Mouse (Mus musculus): Measurements from ENCODE around the gene Snx11. TPM values are rescaled to one million over a fixed set of nuclear protein-coding genes. Genes with fewer than 3 reads are reported as not detected.
"Not testable (repeated sequence)": the region's sequence is repeated elsewhere in the genome, so short reads cannot be mapped to it uniquely, and the experiment has no call there.

Gene Snx11
- polyA plus RNA-seq, 1 experiment from 2014 or later: 64.2 TPM

DNA sequence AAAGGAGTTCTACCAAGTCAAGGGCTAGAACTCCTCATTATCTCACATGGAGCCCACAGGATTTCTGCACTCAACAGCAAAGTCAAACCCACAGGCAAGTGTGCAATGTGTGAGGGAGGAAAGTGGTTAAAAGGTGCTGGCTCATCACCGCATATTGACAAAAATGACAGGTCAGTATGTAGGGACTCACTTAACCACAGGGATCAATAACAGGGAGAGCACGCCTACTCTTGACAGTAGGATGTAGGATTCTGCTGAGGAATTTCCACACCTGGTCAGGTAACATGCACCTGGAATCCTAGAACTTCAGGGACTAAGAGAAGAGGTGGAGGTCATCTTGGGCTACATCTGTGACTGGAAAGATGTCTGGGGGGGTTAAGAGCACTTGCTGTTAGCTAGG lies 38.5 kb upstream of the Snx11 start:
- H3K4me3 ChIP-seq: no peak overlapping the region
- H3K9me3 ChIP-seq: no peaks in the 10 kb centered on the region
- H3K4me1 ChIP-seq (replicated peaks): no peaks in the 10 kb centered on the region
- WGBS: 96% methylated on average over 2 of the region's 2 CpGs
- ATAC-seq (ENCODE audit: low FRiP score, low read depth): no peak
- H3K27me3 ChIP-seq: no peaks in the 10 kb centered on the region
- no peak overlapping the region for H3K9ac ChIP-seq
- no peak overlapping the region for H3K27ac ChIP-seq (replicated peaks)
- no peak overlapping the region for H3K4me2 ChIP-seq
- peaks cover 76% of the 10 kb centered on the region for H3K36me3 ChIP-seq

- H3K9ac ChIP-seq: no peak overlapping the region
- no peaks in the 10 kb centered on the region for H3K27me3 ChIP-seq
- H3K9me3 ChIP-seq: no peaks in the 10 kb centered on the region
- 81% methylated on average over 2 of the region's 2 CpGs for WGBS
- H3K4me2 ChIP-seq: no peak overlapping the region
- H3K36me3 ChIP-seq: peaks cover 72% of the 10 kb centered on the region
- H3K4me1 ChIP-seq (replicated peaks): no peaks in the 10 kb centered on the region
- ATAC-seq (ENCODE audit: low FRiP score, low read depth): no peak
- no peak overlapping the region for H3K27ac ChIP-seq (replicated peaks)
- H3K4me3 ChIP-seq: no peak overlapping the region
Observed at GRCm38 (mm10) chr11:96814443-96814842, 37.1 kb upstream of the Snx11 start.

DNA sequence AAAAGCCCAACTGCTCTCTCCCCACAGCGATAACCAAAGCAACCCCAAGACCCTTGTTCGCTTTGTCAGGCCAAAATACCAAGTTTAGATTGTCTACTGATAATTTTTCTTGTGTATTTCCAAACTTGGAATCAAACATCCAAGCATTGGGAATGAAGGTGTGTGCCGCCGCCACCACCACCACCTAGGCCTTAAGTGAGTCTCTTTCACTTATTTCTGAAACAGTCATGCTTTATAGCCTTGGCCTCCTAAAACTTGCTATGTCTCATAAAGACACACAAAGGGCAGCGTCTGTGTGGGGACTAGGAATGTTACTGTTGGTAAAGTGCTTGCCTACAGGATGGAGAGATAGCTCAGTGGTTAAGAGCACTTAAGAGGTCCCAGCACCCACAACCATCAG lies 36.6 kb upstream of the Snx11 start:
- WGBS: 92% methylated on average over 5 of the region's 5 CpGs
- ATAC-seq (ENCODE audit: low FRiP score, low read depth): no peak
- H3K9ac ChIP-seq: no peak overlapping the region

GRCm38 (mm10) chr11:96813455-96813854 lies 36.1 kb upstream of the Snx11 start:
- Histone ChIP-seq H3K27ac (replicated peaks) (no peak overlapping the region), H3K4me2 (no peak overlapping the region), H3K36me3 (peaks cover 71% of the 10 kb centered on the region), H3K27me3 (no peaks in the 10 kb centered on the region), H3K9me3 (no peaks in the 10 kb centered on the region), H3K9ac (no peak overlapping the region), H3K4me1 (replicated peaks) (no peaks in the 10 kb centered on the region), H3K4me3 (no peak overlapping the region)
- no peak for ATAC-seq (ENCODE audit: low FRiP score, low read depth)
- 89% methylated on average over 4 of the region's 4 CpGs for WGBS

More for the DNA sequence above, 36.6 kb upstream of the Snx11 start:
- Histone ChIP-seq H3K27ac (replicated peaks) (peak overlapping the region; percentile 8; the same call in 1 of the 2 replicates), H3K27me3 (no peaks in the 10 kb centered on the region), H3K4me3 (no peak overlapping the region), H3K36me3 (peaks cover 71% of the 10 kb centered on the region), H3K4me2 (no peak overlapping the region), H3K4me1 (replicated peaks) (no peaks in the 10 kb centered on the region), H3K9me3 (no peaks in the 10 kb centered on the region)

DNA sequence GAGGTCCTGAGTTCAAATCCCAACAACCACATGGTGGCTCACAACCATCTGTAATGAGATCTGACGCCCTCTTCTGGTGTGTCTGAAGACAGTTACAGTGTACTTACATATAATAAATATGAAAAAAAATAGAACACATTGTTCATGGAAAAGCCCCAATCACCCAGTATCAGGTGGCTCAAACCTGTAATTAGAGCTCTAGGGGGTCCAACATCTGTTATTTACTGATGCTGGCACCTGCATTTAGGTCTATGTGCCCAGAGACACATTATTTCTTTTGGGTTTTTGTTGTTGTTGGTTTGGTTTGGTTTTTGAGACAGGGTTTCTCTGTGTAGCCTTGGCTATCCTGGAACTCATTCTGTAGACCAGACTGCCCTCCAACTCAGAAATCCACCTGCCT lies 33.8 kb upstream of the Snx11 start:
- not testable (repeated sequence) for H3K27me3 ChIP-seq; H3K27ac ChIP-seq (replicated peaks); H3K4me1 ChIP-seq (replicated peaks); ATAC-seq (ENCODE audit: low FRiP score, low read depth); H3K4me2 ChIP-seq; H3K9ac ChIP-seq; H3K4me3 ChIP-seq; H3K9me3 ChIP-seq
- peaks cover 66% of the 10 kb centered on the region for H3K36me3 ChIP-seq
- 82% methylated on average over 1 of the region's 1 CpGs for WGBS

- Histone ChIP-seq H3K9me3 (no peaks in the 10 kb centered on the region), H3K4me2 (no peak overlapping the region), H3K27ac (replicated peaks) (no peak overlapping the region), H3K36me3 (peaks cover 70% of the 10 kb centered on the region), H3K9ac (no peak overlapping the region), H3K27me3 (no peaks in the 10 kb centered on the region), H3K4me3 (no peak overlapping the region), H3K4me1 (replicated peaks) (no peaks in the 10 kb centered on the region)
- 83% methylated on average over 6 of the region's 6 CpGs for WGBS
- no peak for ATAC-seq (ENCODE audit: low FRiP score, low read depth)
Observed at GRCm38 (mm10) chr11:96809562-96810235, 32.3 kb upstream of the Snx11 start.

GRCm38 (mm10) chr11:96808066-96808465 lies 30.7 kb upstream of the Snx11 start:
- WGBS: 58% methylated on average over 1 of the region's 1 CpGs
- H3K27ac ChIP-seq (replicated peaks): no peak overlapping the region
- H3K4me3 ChIP-seq: no peak overlapping the region
- H3K36me3 ChIP-seq: peaks cover 73% of the 10 kb centered on the region
- H3K4me1 ChIP-seq (replicated peaks): no peaks in the 10 kb centered on the region
- no peak for ATAC-seq (ENCODE audit: low FRiP score, low read depth)
- H3K9ac ChIP-seq: no peak overlapping the region
- no peaks in the 10 kb centered on the region for H3K27me3 ChIP-seq
- no peak overlapping the region for H3K4me2 ChIP-seq
- H3K9me3 ChIP-seq: no peaks in the 10 kb centered on the region

GRCm38 (mm10) chr11:96805606-96806005 lies 28.2 kb upstream of the Snx11 start:
- Histone ChIP-seq H3K36me3 (peaks cover 80% of the 10 kb centered on the region), H3K27me3 (no peaks in the 10 kb centered on the region), H3K9me3 (no peaks in the 10 kb centered on the region), H3K27ac (replicated peaks) (no peak overlapping the region), H3K4me2 (no peak overlapping the region), H3K4me1 (replicated peaks) (peaks cover 1% of the 10 kb centered on the region; the same call in 1 of the 2 replicates), H3K9ac (no peak overlapping the region), H3K4me3 (no peak overlapping the region)
- 95% methylated on average over 5 of the region's 5 CpGs for WGBS
- no peak for ATAC-seq (ENCODE audit: low FRiP score, low read depth)

DNA sequence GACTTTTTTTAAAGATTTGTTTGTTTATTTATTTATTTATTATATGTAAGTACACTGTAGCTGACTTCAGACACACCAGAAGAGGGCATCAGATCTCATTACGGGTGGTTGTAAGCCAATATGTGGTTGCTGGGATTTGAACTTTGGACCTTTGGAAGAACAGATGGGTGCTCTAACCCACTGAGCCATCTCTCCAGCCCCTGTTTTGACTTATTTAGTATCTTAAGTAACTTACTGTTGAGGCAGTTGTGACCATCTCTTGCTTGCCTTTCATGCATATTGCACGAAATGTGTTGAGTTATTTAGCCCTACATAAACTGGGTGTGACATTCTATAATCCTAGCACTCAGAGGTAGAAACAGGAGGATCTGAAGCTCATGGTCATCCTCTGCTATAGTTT lies 22.2 kb upstream of the Snx11 start:
- Histone ChIP-seq H3K36me3 (peaks cover 38% of the 10 kb centered on the region), H3K9ac (no peak overlapping the region), H3K4me2 (no peak overlapping the region), H3K4me1 (replicated peaks) (peaks cover 3% of the 10 kb centered on the region; the same call in 1 of the 2 replicates), H3K27me3 (no peaks in the 10 kb centered on the region), H3K4me3 (no peak overlapping the region), H3K27ac (replicated peaks) (no peak overlapping the region), H3K9me3 (no peaks in the 10 kb centered on the region)
- ATAC-seq (ENCODE audit: low FRiP score, low read depth): no peak
- 91% methylated on average over 2 of the region's 2 CpGs for WGBS

- Histone ChIP-seq H3K9me3 (no peaks in the 10 kb centered on the region), H3K4me2 (no peak overlapping the region), H3K27me3 (no peaks in the 10 kb centered on the region), H3K4me1 (replicated peaks) (peaks cover 26% of the 10 kb centered on the region), H3K36me3 (peaks cover 11% of the 10 kb centered on the region), H3K4me3 (no peak overlapping the region), H3K9ac (no peak overlapping the region), H3K27ac (replicated peaks) (no peak overlapping the region)
- WGBS: 43% methylated on average over 1 of the region's 1 CpGs
- no peak for ATAC-seq (ENCODE audit: low FRiP score, low read depth)
Observed at GRCm38 (mm10) chr11:96796586-96796985, 19.2 kb upstream of the Snx11 start.

- 98% methylated on average over 2 of the region's 2 CpGs for WGBS
- H3K4me2 ChIP-seq: no peak overlapping the region
- H3K27ac ChIP-seq (replicated peaks): no peak overlapping the region
- H3K36me3 ChIP-seq: peaks cover 8% of the 10 kb centered on the region
- H3K4me1 ChIP-seq (replicated peaks): peaks cover 31% of the 10 kb centered on the region
- no peak for ATAC-seq (ENCODE audit: low FRiP score, low read depth)
- H3K9me3 ChIP-seq: no peaks in the 10 kb centered on the region
- H3K9ac ChIP-seq: no peak overlapping the region
- no peaks in the 10 kb centered on the region for H3K27me3 ChIP-seq
- H3K4me3 ChIP-seq: no peak overlapping the region
Observed at GRCm38 (mm10) chr11:96796081-96796480, 18.7 kb upstream of the Snx11 start.

DNA sequence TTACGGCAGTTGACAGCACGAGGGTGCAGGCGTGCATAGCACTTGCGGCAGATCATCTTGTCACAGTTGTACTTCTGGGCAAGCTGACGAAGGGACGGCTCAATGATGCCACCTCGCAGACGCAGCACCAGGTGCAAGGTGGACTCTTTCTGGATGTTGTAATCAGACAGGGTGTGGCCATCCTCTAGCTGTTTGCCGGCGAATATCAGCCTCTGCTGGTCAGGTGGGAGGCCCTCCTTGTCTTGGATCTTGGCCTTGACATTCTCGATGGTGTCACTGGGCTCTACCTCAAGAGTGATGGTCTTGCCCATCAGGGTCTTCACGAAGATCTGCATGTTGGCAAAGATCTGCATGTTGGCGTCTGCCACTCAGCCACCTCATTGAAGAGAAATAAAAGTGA lies 18.1 kb upstream of the Snx11 start:
- Histone ChIP-seq H3K27ac (replicated peaks) (no peak overlapping the region), H3K9ac (no peak overlapping the region), H3K27me3 (no peaks in the 10 kb centered on the region), H3K4me2 (no peak overlapping the region), H3K9me3 (no peaks in the 10 kb centered on the region), H3K4me1 (replicated peaks) (peaks cover 34% of the 10 kb centered on the region), H3K4me3 (no peak overlapping the region), H3K36me3 (peaks cover 5% of the 10 kb centered on the region; the same call in 1 of the 2 replicates)
- ATAC-seq (ENCODE audit: low FRiP score, low read depth): no peak
- 97% methylated on average over 13 of the region's 13 CpGs for WGBS

DNA sequence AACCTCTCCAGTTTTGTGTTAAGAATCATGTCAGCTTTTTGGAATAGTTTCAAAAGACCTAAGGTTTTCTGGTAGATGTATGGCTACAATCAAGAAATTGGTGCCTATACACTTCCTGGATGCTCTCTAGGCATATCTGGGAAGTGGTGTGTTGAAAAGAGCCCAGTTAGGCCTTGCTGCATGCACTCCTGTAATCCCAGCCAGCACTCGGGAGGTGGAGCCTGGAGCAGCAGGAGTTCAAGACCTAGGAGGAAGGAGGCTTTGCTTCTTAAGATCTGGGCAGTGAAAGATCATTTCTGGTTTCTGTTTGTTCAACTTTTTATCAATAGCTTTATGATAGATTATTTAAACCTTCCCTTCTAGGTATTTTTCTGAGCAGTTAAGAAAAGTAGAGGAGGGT lies 13.3 kb upstream of the Snx11 start:
- 0 out of 2 replicates have a peak overlapping the region, but pooled peaks have one; percentile 6 for H3K9ac ChIP-seq
- no peak overlapping the region for H3K27ac ChIP-seq (replicated peaks)
- ATAC-seq (ENCODE audit: low FRiP score, low read depth): no peak
- WGBS: 15% methylated on average over 1 of the region's 1 CpGs
- H3K4me3 ChIP-seq: peak overlapping the region; percentile 93; the same call in 1 of the 2 replicates
- peak overlapping the region; percentile 81 for H3K4me2 ChIP-seq
- no peaks in the 10 kb centered on the region for H3K9me3 ChIP-seq
- H3K36me3 ChIP-seq: 0 out of 2 replicates have a peak, but pooled peaks cover 4% of the 10 kb centered on the region
- H3K4me1 ChIP-seq (replicated peaks): peaks cover 43% of the 10 kb centered on the region
- H3K27me3 ChIP-seq: no peaks in the 10 kb centered on the region
